Mouse (Mus musculus): ENCODE data around the gene Spef1. TPM values are rescaled to one million over a fixed set of nuclear protein-coding genes. Genes with fewer than 3 reads are reported as not detected.
A peak's percentile ranks its signal among the peaks of the same experiment; 100 is the strongest.

Spef1 gene
- total RNA-seq, 4 experiments from 2014 or later = 4.4 to 6.2 (median 4.9) TPM

DNA sequence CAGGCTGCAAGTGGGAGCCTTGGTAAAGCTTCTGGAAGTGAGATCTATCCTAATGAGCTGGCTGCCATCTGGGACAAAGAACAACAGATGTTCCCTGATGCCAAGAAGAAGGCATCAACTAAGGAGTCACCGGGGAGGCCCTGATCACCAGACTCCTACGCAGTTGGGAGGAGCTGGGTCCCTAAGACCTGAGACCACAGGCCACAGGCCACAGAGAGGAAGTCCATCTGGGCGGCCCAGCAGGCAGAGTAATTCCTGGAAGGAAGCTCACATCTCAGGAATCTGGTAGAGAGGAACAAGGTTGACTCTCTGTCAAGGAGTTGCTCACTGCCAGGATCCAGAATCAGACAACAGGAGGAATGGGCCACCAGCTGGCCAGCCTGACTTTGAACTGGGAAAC, 62.9 kb downstream of the Spef1 start:
- peak; percentile 76 for DNase-seq (ENCODE audit: low spot score)

Other genes with a start within 250 kb of the Spef1 start
- gene Gfra4, start 144.2 kb downstream of the Spef1 start, total RNA-seq (2022) = 10 to 100 TPM in 1 of 4 experiments, 1 to 10 TPM in 3; 7.4 to 13.3 (median 9.0) TPM
- gene Adam33, start 123.5 kb downstream of the Spef1 start, total RNA-seq (2022) = 1 to 10 TPM; 1.1 to 1.9 (median 1.7) TPM
- gene Siglec1, start 100.5 kb downstream of the Spef1 start, total RNA-seq (2022) = 1 to 10 TPM in 3 of 4 experiments, under 1 TPM in 1; 0.98 to 2.4 (median 1.5) TPM
- 10 to 100 TPM; 21.5 to 33.7 (median 31.0) TPM for gene Hspa12b, start 60.0 kb downstream of the Spef1 start, total RNA-seq (2022)
- gene Gm11037, start 53.8 kb downstream of the Spef1 start, total RNA-seq (2022) = not detected
- gene 1700037H04Rik, start 27.2 kb downstream of the Spef1 start, total RNA-seq (2022) = 10 to 100 TPM in 3 of 4 experiments, 1 to 10 TPM in 1; 9.7 to 12.1 (median 10.5) TPM
- 10 to 100 TPM; 89.5 to 93.4 (median 90.3) TPM for gene Cenpb, start 7.2 kb downstream of the Spef1 start, total RNA-seq (2022)
- 1 to 10 TPM; 4.3 to 4.9 (median 4.5) TPM for gene Cdc25b, start 333 bp downstream of the Spef1 start, total RNA-seq (2022)
- gene Ap5s1, start 19.8 kb upstream of the Spef1 start, total RNA-seq (2022) = 10 to 100 TPM; 31.8 to 42.6 (median 37.9) TPM
- 10 to 100 TPM; 65.6 to 80.8 (median 72.3) TPM for gene Mavs, start 46.8 kb upstream of the Spef1 start, total RNA-seq (2022)
- 10 to 100 TPM; 18.0 to 28.0 (median 23.2) TPM for gene Pank2, start 75.2 kb upstream of the Spef1 start, total RNA-seq (2022)
- gene Rnf24, start 165.6 kb upstream of the Spef1 start, total RNA-seq (2022) = 1 to 10 TPM; 2.9 to 4.1 (median 3.3) TPM

All from heart, adult 8-10 months (tissue).